Mouse (Mus musculus) hindbrain, embryonic 12.5 days (tissue): ENCODE results near the gene Ranbp17. TPM values are rescaled to one million over a fixed set of nuclear protein-coding genes. Genes with fewer than 3 reads are reported as not detected.

ENCODE experiments used
- ATAC-seq: fragments of 200-750 bp; cut with Nextera tagmentation; 2 replicates; pipeline ENCODE4 v1.8.0; 2017; ENCODE audit warnings: moderate TSS enrichment; ENCODE audit not compliant: low FRiP score
- H3K27ac ChIP-seq: fragments of 300-500 bp; sonication (generic); 2 replicates; pipeline ENCODE4 v1.5.1; 2016; ENCODE audit warnings: mild to moderate bottlenecking
- H3K27me3 ChIP-seq: fragments of 300-500 bp; sonication (generic); 2 replicates; pipeline ENCODE4 v1.6.1; 2016; ENCODE audit warnings: mild to moderate bottlenecking
- H3K36me3 ChIP-seq: fragments of 300-500 bp; sonication (generic); 2 replicates; pipeline ENCODE4 v1.6.1; 2016; ENCODE audit warnings: mild to moderate bottlenecking
- H3K4me1 ChIP-seq: fragments of 300-500 bp; sonication (generic); 2 replicates; pipeline ENCODE4 v1.6.1; 2016
- H3K4me2 ChIP-seq: fragments of 300-500 bp; sonication (generic); replicated peaks from 2 replicates; pipeline ENCODE4 v1.6.1; 2016; ENCODE audit warnings: mild to moderate bottlenecking
- H3K4me3 ChIP-seq: fragments of 300-500 bp; sonication (generic); 2 replicates; pipeline ENCODE4 v1.5.1; 2016; ENCODE audit warnings: mild to moderate bottlenecking
- H3K9ac ChIP-seq: fragments of 300-500 bp; sonication (generic); 2 replicates; pipeline ENCODE4 v1.6.1; 2016; ENCODE audit warnings: mild to moderate bottlenecking, moderate library complexity
- H3K9me3 ChIP-seq: fragments of 300-500 bp; sonication (generic); replicated peaks from 2 replicates; pipeline ENCODE4 v1.6.1; 2016; ENCODE audit warnings: mild to moderate bottlenecking
- WGBS: fragments of 180-500 bp; shearing (Covaris S2); methylation state at CpG from one replicate; pipeline ENCODE4 v1.1.7; 2016; 5-methylcytosine and 5-hydroxymethylcytosine counted together
- polyA plus RNA-seq: library from polyadenylated mRNA; unstranded; fragments of >200 nt; fragmentation: Nextera tagmentation; extraction: Ambion mirVana; gene quantifications from 2 replicates; pipeline ENCODE4 v1.2.1, GENCODE M21; 2016

Ranbp17 gene
- 11.9 and 12.2 TPM in 2 replicates for polyA plus RNA-seq

DNA sequence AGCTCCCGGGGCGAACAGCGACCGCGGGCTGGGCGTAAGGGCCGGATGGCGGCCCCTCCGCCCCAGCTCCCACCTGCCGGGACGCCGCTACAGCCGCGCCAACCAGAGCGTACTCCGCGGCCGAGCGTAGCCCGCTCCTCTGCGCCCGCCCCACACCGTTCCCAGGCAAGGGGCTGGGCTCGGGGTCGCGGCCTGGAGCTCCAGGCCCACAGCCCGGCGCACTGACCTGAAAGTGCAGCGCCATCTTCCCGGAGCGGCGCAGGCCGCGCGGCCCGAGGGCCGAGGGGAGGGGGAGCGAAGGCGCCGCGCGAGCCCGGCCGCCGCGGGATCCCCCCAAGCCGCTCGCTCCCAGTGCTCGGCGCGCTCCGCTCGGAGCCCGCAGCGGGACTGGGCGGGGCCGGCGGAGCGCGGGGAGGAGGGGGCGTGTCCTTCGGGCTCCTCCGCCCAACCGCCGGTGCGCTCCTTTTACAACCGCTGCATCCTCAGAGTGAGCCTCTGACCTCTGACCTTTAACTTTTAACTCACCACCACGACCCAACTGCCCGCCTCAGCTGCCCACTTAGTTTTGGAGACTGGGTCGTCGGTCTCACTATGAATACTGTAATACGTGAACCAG, at the start of gene Ranbp17:
Ranbp17 (minus strand) TSS at position 371 of the 616 bp plus-strand sequence.
- Histone ChIP-seq H3K4me3 (peak within 1 kb of the TSS; percentile 94), H3K9me3 (0 out of 2 replicates have a peak, but pooled peaks cover 3% of the 10 kb centered on the region), H3K4me1 (0 out of 2 replicates have a peak, but pooled peaks cover 3% of the 10 kb centered on the region), H3K27ac (peak within 1 kb of the TSS; percentile 92), H3K36me3 (no peaks in the 10 kb centered on the region), H3K4me2 (peak within 1 kb of the TSS; percentile 61), H3K27me3 (no peaks in the 10 kb centered on the region), H3K9ac (peak within 1 kb of the TSS; percentile 88)
- WGBS, result 1% methylated on average over 66 of the region's 72 CpGs
- ATAC-seq, result peak; percentile 91

DNA sequence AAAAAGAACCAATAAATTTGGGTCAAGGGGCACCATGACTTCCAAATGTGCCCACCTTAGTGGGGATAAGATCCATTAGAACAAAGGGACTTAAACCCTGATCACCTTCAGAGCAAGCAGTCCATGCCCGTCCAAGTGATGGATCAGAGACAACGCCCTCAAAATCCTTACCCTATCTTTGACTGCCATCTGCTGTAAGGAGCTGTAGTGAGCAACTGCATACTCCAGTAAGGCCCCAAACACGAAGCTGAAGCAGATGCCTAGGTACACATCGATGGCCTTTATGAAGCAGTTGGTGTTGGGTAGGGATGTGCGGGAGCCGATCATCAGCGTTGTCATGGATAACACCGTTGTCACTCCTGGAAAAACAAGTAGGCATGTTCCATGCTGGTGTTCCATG, 40.6 kb upstream of the Ranbp17 start:
- no peaks in the 10 kb centered on the region for H3K27me3 ChIP-seq
- no peaks in the 10 kb centered on the region for H3K4me1 ChIP-seq
- no peak overlapping the region for H3K9ac ChIP-seq
- H3K36me3 ChIP-seq, result no peaks in the 10 kb centered on the region
- H3K4me2 ChIP-seq, result no peak overlapping the region
- 85% methylated on average over 8 of the region's 8 CpGs for WGBS
- H3K27ac ChIP-seq, result no peak overlapping the region
- no peak overlapping the region for H3K4me3 ChIP-seq
- ATAC-seq, result no peak
- no peaks in the 10 kb centered on the region for H3K9me3 ChIP-seq

DNA sequence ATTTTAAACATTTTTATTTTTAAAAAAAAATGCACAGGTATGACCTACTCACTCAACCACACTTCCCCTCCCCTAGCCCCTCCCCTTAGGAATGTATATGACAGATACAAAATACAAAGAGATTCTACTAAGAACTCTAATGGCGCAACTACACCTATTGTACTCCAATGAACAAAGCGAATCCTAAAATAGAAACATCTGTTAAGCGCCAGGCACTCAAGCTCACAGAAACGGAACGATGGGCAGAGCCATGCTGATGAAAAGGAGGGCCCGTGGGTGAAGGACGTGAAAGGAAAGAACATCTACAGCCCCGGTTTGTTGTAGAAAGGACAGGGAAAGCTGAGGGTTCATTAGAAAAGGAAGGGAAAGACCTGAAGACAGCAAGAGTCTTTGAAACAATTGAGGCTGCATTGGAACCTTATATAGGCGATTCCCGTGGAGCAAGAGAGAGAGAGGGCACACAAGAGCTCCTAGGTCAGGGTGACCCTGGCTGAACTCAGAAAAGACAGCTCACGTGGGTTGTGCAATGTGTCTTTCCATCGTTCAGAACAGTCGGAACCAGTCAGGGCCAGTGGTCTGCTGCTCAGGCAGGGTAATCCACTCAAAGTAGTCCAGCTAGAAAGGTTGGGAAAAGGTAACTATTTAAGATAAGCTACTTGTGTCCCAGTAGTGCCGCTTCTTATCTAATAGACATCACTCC, 37.5 kb upstream of the Ranbp17 start:
- no peak overlapping the region for H3K9ac ChIP-seq
- 73% methylated on average over 14 of the region's 14 CpGs for WGBS
- no peaks in the 10 kb centered on the region for H3K9me3 ChIP-seq
- H3K36me3 ChIP-seq, result no peaks in the 10 kb centered on the region
- no peaks in the 10 kb centered on the region for H3K27me3 ChIP-seq
- H3K4me1 ChIP-seq, result no peaks in the 10 kb centered on the region
- H3K27ac ChIP-seq, result no peak overlapping the region
- ATAC-seq, result no peak
- H3K4me3 ChIP-seq, result no peak overlapping the region
- H3K4me2 ChIP-seq, result no peak overlapping the region

DNA sequence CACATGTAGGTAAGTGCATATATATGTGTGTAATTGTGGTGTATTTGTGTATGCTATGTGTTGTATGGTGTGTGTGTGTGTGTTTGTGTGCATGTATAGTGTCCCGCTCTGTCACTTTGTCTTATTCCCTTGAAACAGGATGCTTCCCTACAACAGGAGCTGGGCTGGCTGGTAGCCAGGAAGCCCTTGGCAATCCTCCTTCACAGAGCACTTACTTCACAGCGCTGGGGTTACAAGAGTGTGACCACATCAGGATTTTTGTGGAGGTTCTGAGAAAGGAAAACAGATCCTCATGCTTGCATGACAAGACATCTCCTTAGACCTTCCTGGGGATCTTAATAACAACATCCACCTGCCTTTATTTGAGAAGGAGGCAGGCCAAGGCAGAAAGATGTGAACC, 33.8 kb upstream of the Ranbp17 start:
- no peak overlapping the region for H3K9ac ChIP-seq
- H3K4me3 ChIP-seq, result no peak overlapping the region
- no peaks in the 10 kb centered on the region for H3K4me1 ChIP-seq
- H3K9me3 ChIP-seq, result no peaks in the 10 kb centered on the region
- ATAC-seq, result no peak
- no peaks in the 10 kb centered on the region for H3K36me3 ChIP-seq
- WGBS, result 95% methylated on average over 2 of the region's 2 CpGs
- H3K27me3 ChIP-seq, result no peaks in the 10 kb centered on the region
- H3K4me2 ChIP-seq, result no peak overlapping the region
- H3K27ac ChIP-seq, result no peak overlapping the region

DNA sequence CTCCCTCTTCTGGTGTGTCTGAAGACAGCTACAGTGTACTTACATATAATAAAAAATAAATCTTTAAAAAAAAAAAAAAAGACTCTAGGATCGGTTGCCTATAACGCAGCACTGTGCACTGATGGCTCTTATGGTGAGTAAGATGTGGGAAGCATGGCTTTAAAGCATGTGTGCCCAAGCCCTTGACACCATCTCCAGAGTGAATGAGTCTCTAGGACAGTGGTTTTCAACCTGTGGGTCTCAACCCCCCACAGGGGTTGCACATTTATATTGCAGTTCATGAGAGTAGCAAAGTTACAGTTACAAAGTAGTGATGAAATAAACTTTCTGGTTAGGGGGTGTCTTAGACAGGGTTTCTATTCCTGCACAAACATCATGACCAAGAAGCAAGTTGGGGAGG, 31.4 kb upstream of the Ranbp17 start:
- H3K9me3 ChIP-seq, result no peaks in the 10 kb centered on the region
- H3K4me2 ChIP-seq, result no peak overlapping the region
- no peaks in the 10 kb centered on the region for H3K36me3 ChIP-seq
- H3K4me1 ChIP-seq, result no peaks in the 10 kb centered on the region
- no peak overlapping the region for H3K9ac ChIP-seq
- 100% methylated on average over 2 of the region's 2 CpGs for whole genome bisulfite sequencing
- no peak overlapping the region for H3K27ac ChIP-seq
- no peaks in the 10 kb centered on the region for H3K27me3 ChIP-seq
- ATAC-seq, result no peak
- H3K4me3 ChIP-seq, result no peak overlapping the region

DNA sequence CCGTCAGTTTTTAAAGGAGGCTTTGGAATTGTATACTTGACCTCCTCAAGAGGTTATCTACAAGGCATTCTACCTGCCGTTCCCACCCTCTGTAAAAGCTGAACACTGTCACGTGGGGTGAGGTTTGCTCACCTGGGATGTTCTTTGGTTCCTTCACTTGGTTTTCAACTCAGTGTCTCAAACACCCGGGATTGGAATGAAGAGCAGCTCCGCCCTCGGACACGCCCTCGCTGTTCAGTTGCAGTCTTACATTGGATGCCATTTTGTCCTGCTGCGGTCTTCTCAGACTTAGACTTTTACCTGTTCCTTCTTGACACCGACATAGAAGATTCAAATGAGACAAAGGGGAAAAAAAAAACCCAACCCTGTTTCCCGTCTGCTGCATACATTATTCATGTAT, 30.6 kb upstream of the Ranbp17 start:
- no peak overlapping the region for H3K9ac ChIP-seq
- no peaks in the 10 kb centered on the region for H3K36me3 ChIP-seq
- ATAC-seq, result no peak
- no peak overlapping the region for H3K4me3 ChIP-seq
- no peaks in the 10 kb centered on the region for H3K4me1 ChIP-seq
- H3K9me3 ChIP-seq, result no peaks in the 10 kb centered on the region
- no peak overlapping the region for H3K27ac ChIP-seq
- 73% methylated on average over 11 of the region's 11 CpGs for WGBS
- no peak overlapping the region for H3K4me2 ChIP-seq
- no peaks in the 10 kb centered on the region for H3K27me3 ChIP-seq

DNA sequence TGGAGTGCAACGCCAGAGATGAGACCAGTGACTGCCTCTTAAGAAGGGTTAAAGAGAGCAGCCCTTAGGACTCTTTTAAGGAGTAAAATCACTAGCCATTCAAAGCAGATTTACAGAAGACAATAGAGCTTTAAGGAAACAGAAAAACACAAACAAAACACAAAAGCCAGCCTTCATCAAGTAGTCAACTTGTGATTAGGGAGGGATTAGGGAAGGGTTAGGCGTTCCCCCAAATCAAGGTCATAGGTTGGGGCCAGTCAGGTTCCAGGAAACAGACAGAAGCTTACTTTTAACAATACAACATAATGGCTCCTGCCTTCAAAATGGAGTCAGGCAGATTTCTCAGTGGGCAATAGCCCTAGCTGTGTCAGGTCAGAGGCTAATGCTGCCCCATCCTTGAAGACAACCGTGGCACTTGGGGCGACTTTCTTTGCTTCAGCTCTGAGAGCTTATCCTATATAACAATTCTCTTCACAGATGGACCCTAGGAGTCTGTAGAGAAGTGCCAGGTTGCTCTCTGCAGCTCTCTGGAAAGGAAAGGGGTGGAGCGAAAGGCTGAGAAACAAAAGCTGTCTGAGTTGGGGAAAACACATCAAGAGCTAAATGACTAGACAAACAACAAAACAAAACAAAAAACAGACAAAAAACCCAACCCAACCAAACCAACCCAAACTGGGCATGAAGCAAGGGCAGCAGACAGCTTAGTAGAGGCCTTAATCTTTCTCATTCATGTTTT, 24.0 kb upstream of the Ranbp17 start:
- no peak for ATAC-seq
- H3K4me3 ChIP-seq, result no peak overlapping the region
- H3K27me3 ChIP-seq, result no peaks in the 10 kb centered on the region
- 80% methylated on average over 5 of the region's 5 CpGs for WGBS
- no peaks in the 10 kb centered on the region for H3K9me3 ChIP-seq
- no peak overlapping the region for H3K9ac ChIP-seq
- H3K27ac ChIP-seq, result no peak overlapping the region
- no peaks in the 10 kb centered on the region for H3K36me3 ChIP-seq
- no peak overlapping the region for H3K4me2 ChIP-seq
- H3K4me1 ChIP-seq, result no peaks in the 10 kb centered on the region

DNA sequence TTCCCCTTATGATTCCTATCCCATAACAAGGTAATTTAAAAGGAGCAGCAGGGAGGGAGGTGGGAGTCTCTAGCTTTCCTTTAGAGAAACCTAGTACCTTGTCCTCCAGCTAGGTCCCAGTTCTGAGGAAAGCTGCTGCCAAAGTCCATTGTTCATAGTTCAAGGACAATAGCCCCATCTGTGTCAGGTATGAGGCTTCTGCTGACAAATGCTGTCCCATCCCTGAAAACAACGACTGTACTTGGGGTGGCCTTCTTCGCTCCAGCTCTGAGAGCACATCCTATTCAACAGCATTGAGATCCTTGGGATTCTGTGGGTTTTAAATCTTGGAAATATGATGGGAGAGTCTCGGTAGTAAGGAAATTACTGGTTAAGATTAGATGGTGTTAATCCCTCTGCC, 23.1 kb upstream of the Ranbp17 start:
- Histone ChIP-seq H3K27me3 (no peaks in the 10 kb centered on the region), H3K9me3 (no peaks in the 10 kb centered on the region), H3K9ac (no peak overlapping the region), H3K4me3 (no peak overlapping the region), H3K36me3 (no peaks in the 10 kb centered on the region), H3K4me2 (no peak overlapping the region), H3K27ac (no peak overlapping the region), H3K4me1 (no peaks in the 10 kb centered on the region)
- ATAC-seq, result no peak
- 95% methylated on average over 3 of the region's 3 CpGs for WGBS

DNA sequence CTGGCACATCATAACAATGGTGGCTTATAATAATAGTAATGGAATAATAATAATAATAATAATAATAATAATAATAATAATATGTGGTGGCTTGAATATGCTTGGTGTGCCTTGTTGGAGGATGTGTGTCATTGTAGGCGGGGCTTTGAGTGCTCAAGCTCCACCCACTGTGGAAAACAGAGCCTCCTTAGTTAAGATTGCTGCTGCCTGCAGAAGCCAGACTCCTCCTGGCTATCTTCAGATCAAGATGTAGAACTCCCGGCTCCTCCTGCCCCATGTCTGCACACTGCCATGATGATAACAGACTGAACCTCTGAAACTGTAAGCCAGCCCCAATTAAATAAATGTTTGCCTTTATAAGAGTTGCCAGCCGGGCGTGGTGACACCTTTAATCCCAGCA, 21.0 kb upstream of the Ranbp17 start:
- no peaks in the 10 kb centered on the region for H3K9me3 ChIP-seq
- no peaks in the 10 kb centered on the region for H3K4me1 ChIP-seq
- WGBS, result 86% methylated on average over 4 of the region's 4 CpGs

DNA sequence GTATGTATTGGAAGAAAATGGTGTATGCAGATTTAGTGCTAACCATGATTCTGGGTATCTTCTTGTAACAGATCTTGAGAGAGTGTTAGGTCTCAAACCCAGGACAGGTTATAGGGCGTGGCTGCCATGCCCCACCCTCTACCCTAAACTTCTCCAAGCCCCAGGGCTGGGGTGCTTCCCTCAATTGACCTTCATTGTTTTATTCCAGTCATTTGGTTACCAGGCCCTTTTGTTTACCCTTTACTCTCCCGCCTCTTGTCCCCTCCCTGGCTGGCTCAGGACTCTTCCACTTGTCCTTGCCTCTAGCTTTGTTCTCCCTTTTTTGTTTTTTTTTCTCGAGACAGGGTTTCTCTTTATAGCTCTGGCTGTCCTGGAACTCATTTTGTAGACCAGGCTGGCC, 20.0 kb upstream of the Ranbp17 start:
- Histone ChIP-seq H3K9me3 (no peaks in the 10 kb centered on the region), H3K4me2 (no peak overlapping the region), H3K4me1 (no peaks in the 10 kb centered on the region), H3K27me3 (no peaks in the 10 kb centered on the region), H3K27ac (no peak overlapping the region), H3K36me3 (no peaks in the 10 kb centered on the region), H3K9ac (no peak overlapping the region), H3K4me3 (no peak overlapping the region)
- no peak for ATAC-seq
- WGBS, result 58% methylated on average over 3 of the region's 3 CpGs

More for the DNA sequence above, 21.0 kb upstream of the Ranbp17 start:
- Histone ChIP-seq H3K4me2 (no peak overlapping the region), H3K27ac (no peak overlapping the region), H3K9ac (no peak overlapping the region), H3K27me3 (no peaks in the 10 kb centered on the region), H3K4me3 (no peak overlapping the region), H3K36me3 (no peaks in the 10 kb centered on the region)
- ATAC-seq, result no peak

DNA sequence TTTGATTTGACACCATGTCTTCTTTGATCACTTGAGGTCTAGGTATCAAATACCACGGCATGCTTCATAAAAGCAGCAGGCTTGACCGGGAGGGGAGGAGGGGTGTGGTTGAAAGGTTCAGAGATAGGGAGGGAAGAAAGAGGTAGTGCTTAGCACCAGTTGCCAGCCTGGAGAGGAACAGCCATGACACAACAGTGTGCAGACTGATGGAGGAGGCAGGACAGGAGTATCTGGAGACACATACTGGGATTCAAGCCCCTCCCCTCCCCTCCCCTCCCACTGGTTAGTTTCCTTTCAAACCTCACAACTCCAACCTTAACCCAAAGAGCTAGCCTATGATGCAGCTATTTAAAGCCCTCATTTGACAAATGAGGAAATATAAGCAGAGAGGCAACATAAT, 16.0 kb upstream of the Ranbp17 start:
- Histone ChIP-seq H3K36me3 (no peaks in the 10 kb centered on the region), H3K27ac (no peak overlapping the region), H3K27me3 (no peaks in the 10 kb centered on the region), H3K4me2 (no peak overlapping the region), H3K9ac (no peak overlapping the region), H3K9me3 (no peaks in the 10 kb centered on the region), H3K4me1 (no peaks in the 10 kb centered on the region; the same call in 1 of the 2 replicates), H3K4me3 (no peak overlapping the region)
- WGBS, result 61% methylated on average over 2 of the region's 2 CpGs
- ATAC-seq, result no peak

DNA sequence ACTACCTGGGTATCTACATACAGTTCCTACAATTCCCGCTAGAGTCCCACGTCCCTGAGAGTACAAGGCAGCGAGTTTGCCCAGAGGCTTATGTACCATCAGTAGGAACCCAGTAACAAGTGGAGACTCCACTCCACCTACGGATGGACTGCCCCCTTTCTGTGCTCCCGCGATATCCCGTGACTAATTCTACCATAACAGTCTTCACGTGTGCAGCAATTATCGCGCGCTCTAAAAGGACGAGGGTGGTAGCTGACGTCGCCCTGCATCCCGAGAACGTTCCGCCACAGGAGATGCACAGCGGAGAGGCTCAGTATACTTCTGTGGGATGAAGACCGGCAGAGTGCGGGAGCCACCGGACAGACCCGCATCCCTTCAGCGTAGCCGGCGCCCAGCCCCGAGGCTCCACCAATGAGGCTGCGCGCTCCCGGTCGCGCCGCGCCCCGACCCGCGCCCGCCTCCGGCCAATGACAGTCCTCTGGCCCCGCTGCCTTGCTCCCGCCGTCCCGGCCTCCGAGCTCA, 631 bp downstream of the Ranbp17 start:
- H3K4me2 ChIP-seq, result peak overlapping the region; percentile 61
- H3K4me1 ChIP-seq, result 0 out of 2 replicates have a peak, but pooled peaks cover 3% of the 10 kb centered on the region
- peak overlapping the region; percentile 94 for H3K4me3 ChIP-seq
- under 1% methylated on average over 43 of the region's 43 CpGs for WGBS
- H3K36me3 ChIP-seq, result no peaks in the 10 kb centered on the region
- peak overlapping the region; percentile 92 for H3K27ac ChIP-seq
- 0 out of 2 replicates have a peak, but pooled peaks cover 3% of the 10 kb centered on the region for H3K9me3 ChIP-seq
- no peaks in the 10 kb centered on the region for H3K27me3 ChIP-seq
- peak; percentile 90 for ATAC-seq
- peak overlapping the region; percentile 88 for H3K9ac ChIP-seq
